Mouse (Mus musculus): ENCODE measurements around the gene Rsrc2.

DNA sequence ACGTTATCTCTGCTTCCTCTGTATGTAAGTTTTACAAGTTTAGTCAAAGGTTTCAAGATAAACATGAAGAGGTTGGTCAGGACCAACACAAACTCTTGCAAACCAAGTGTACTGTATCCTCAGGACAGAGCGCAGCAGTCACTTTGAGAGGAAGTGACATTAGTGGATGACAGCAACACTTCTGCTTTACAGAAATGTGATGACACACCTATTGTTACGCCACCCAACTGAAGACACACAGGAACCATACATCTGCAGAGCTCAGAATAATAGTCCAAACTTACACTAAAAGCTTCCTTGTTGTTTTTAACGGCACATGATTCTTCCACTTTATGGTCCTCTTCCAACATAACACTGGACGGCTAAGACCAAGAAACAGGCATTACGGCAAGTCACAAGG is 35.4 kb downstream of the Rsrc2 start:
- TF ChIP-seq POLR2A (IDR thresholded peaks at IDR 0.05; ENCODE audit: insufficient read length, low read depth) (no peak), POLR2AphosphoS2 (IDR thresholded peaks at IDR 0.05; ENCODE audit: insufficient read length, low read depth) (no peak), MAX (IDR thresholded peaks at IDR 0.05; ENCODE audit: low read depth) (no peak), USF1 (IDR thresholded peaks at IDR 0.05; ENCODE audit: low read depth) (no peak), TCF12 (IDR thresholded peaks at IDR 0.05; ENCODE audit: insufficient read depth, poor library complexity, severe bottlenecking) (no peak), MYOD1 (IDR thresholded peaks at IDR 0.05; ENCODE audit: control insufficient read depth in 1 of 3, insufficient read length in 2 of 3, low read depth in 2 of 3) (no peak), E2F4 (IDR thresholded peaks at IDR 0.05; ENCODE audit: insufficient read depth) (no peak), REST (IDR thresholded peaks at IDR 0.05; ENCODE audit: insufficient read depth, insufficient read length) (no peak), TCF3 (IDR thresholded peaks at IDR 0.05; ENCODE audit: insufficient read length, low read depth) (no peak), CEBPB (IDR thresholded peaks at IDR 0.05; ENCODE audit: insufficient read depth, poor library complexity, severe bottlenecking) (no peak)
